Mouse (Mus musculus) adrenal gland, adult 2 months (tissue): ENCODE results near the gene Gm17651. TPM values are rescaled to one million over a fixed set of nuclear protein-coding genes. Genes with fewer than 3 reads are reported as not detected.
A peak's percentile ranks its signal among the peaks of the same experiment; 100 is the strongest.

Experiments
- DNase-seq: peaks from one replicate; pipeline ENCODE4 v3.0.0; 2021
- microRNA-seq, 2 experiments: library from miRNA; unstranded; fragments of <30 nt; microRNA quantifications; one replicate each; pipeline ENCODE4 v1.2.0; 2021
- polyA plus RNA-seq: library from polyadenylated mRNA; depleted of rRNA; stranded (reverse); fragments of >200 nt; gene quantifications from 2 replicates; pipeline ENCODE4 v1.2.3, GENCODE M21; 2012; rRNA removed
- total RNA-seq, 2 experiments: library from RNA; stranded (reverse); gene quantifications; 2 replicates each; pipeline ENCODE4 v1.2.3; 2021

Gene Gm17651
- total and polyA plus RNA-seq, 3 experiments = not detected

GRCm38 (mm10) chr3:97629941-97630340, 44.6 kb downstream of the Gm17651 start:
- no peak for DNase-seq

- DNase-seq = peak; percentile 89
Measured at GRCm38 (mm10) chr3:97628391-97629001, 46.0 kb downstream of the Gm17651 start, which contains the start of gene Fmo5. Gene Fmo5 (plus strand): TSS chr3:97628804.

GRCm38 (mm10) chr3:97627893-97628292, 46.6 kb downstream of the Gm17651 start:
- no peak for DNase-seq

GRCm38 (mm10) chr3:97624611-97625010, 49.9 kb downstream of the Gm17651 start:
- no peak for DNase-seq

Small RNA genes lying within 50 kb of the gene (microRNA-seq; reads per million reads assigned to microRNA genes)
- gene Mir7225 = 0 reads per million in 2 experiments

Other genes with a start within 250 kb of the Gm17651 start
- 10 to 100 TPM; 13.6 to 14.6 TPM for gene Chd1l, start 64.5 kb downstream of the Gm17651 start, total RNA-seq
- gene Chd1l, start 64.5 kb downstream of the Gm17651 start, polyA plus RNA-seq = 1.7 and 1.9 TPM in 2 replicates
- gene Fmo5, start 45.9 kb downstream of the Gm17651 start, total RNA-seq = 10 to 100 TPM; 13.8 to 14.7 TPM
- gene Fmo5, start 45.9 kb downstream of the Gm17651 start, polyA plus RNA-seq = 1.8 and 3.0 TPM in 2 replicates
- gene Prkab2, start 16.5 kb downstream of the Gm17651 start, total RNA-seq = 1 to 10 TPM; 8.3 to 9.6 TPM
- 3.1 and 3.9 TPM in 2 replicates for gene Prkab2, start 16.5 kb downstream of the Gm17651 start, polyA plus RNA-seq
- gene Pde4dip, start 214.0 kb upstream of the Gm17651 start, total RNA-seq = 10 to 100 TPM; 24.6 to 39.7 TPM
- 13.1 and 17.7 TPM in 2 replicates for gene Pde4dip, start 214.0 kb upstream of the Gm17651 start, polyA plus RNA-seq
- 100 to 1,000 TPM in 1 of 2 experiments, 10 to 100 TPM in 1; 98.8 to 160 TPM for gene Sec22b, start 226.5 kb upstream of the Gm17651 start, total RNA-seq
- 15.5 and 21.4 TPM in 2 replicates for gene Sec22b, start 226.5 kb upstream of the Gm17651 start, polyA plus RNA-seq